Mouse (Mus musculus): ENCODE data around the gene Hoxa1. TPM values are rescaled to one million over a fixed set of nuclear protein-coding genes. Genes with fewer than 3 reads are reported as not detected.

The Hoxa1 gene
- polyA plus RNA-seq, 1 experiment = 2.4 TPM

DNA sequence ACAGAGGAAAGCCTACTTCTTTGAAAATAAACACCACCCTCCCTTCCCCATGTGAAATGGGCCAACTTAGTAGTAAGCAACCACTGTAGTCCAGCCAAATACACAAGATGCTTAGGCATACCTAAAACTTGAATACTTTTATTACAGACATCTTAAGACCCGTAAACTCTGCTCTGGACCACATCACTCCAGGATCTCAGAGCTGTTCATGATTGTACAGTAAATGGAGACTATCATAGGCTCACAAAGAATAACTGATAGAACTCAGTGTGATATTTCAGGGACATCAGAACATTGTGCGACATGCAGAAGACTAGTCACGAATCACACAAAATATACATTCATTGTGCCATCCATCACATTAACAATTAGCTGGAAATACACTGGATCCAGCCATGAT, 2.6 kb downstream of the Hoxa1 start:
- 0 out of 2 replicates have a peak, but pooled peaks cover under 1% of the 10 kb centered on the region for H3K4me1 ChIP-seq (ENCODE audit: control insufficient read depth, insufficient read depth, low read length)
- H3K27ac ChIP-seq (ENCODE audit: insufficient read depth, low read length) = no peak overlapping the region
- no peak for TF ChIP-seq CTCF (IDR thresholded peaks at IDR 0.05; ENCODE audit: borderline replicate concordance, insufficient read depth, low read length)
- TF ChIP-seq POLR2A (IDR thresholded peaks at IDR 0.05; ENCODE audit: low read depth, low read length) = no peak
- H3K4me3 ChIP-seq (ENCODE audit: insufficient read depth, low read length) = no peak overlapping the region

DNA sequence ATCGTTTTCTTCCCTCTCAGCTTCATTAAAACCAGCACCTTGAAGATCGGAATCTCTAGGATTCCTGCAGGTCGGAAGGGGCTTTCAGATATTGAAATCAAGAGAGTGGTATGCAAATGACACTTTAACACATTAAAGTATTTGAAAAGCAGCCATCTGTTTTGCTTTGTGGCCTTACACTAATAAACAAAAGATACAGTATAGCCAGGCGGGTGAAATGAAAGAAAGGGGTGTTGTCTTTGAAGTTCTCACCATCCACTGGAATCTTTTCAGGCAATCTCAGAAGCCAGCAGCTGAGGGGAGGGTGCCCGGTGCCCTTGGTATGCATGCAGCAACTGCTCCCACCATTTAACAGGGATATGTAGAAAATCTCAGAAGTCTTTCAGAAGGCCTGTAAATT, 4.1 kb downstream of the Hoxa1 start:
- no peak for TF ChIP-seq POLR2A (IDR thresholded peaks at IDR 0.05; ENCODE audit: low read depth, low read length)
- no peak for TF ChIP-seq CTCF (IDR thresholded peaks at IDR 0.05; ENCODE audit: borderline replicate concordance, insufficient read depth, low read length)
- H3K4me3 ChIP-seq (ENCODE audit: insufficient read depth, low read length) = no peak overlapping the region
- H3K4me1 ChIP-seq (ENCODE audit: control insufficient read depth, insufficient read depth, low read length) = 0 out of 2 replicates have a peak, but pooled peaks cover 4% of the 10 kb centered on the region
- H3K27ac ChIP-seq (ENCODE audit: insufficient read depth, low read length) = no peak overlapping the region

DNA sequence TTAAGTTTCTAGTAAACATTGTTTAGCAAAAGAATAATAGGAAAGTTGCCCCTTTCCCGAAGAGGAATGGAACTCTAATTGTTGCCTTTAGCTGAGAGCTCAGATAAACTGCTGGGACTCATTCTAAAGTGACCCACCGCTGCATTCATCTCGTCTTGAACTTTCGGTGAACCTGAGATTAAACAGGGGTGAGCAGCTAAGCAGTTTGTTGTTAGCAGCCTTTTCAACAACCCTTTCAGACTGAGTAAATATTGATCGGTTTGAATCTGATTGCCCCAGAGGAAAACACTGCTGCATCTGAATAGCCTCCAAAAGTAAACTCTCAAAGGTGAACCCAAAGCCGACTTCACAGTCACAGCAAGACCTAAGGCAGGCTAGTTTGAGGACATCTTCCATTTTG, 4.8 kb downstream of the Hoxa1 start:
- TF ChIP-seq CTCF (IDR thresholded peaks at IDR 0.05; ENCODE audit: borderline replicate concordance, insufficient read depth, low read length) = no peak
- TF ChIP-seq POLR2A (IDR thresholded peaks at IDR 0.05; ENCODE audit: low read depth, low read length) = no peak
- H3K4me3 ChIP-seq (ENCODE audit: insufficient read depth, low read length) = no peak overlapping the region
- no peak overlapping the region for H3K27ac ChIP-seq (ENCODE audit: insufficient read depth, low read length)
- H3K4me1 ChIP-seq (ENCODE audit: control insufficient read depth, insufficient read depth, low read length) = 0 out of 2 replicates have a peak, but pooled peaks cover 4% of the 10 kb centered on the region

DNA sequence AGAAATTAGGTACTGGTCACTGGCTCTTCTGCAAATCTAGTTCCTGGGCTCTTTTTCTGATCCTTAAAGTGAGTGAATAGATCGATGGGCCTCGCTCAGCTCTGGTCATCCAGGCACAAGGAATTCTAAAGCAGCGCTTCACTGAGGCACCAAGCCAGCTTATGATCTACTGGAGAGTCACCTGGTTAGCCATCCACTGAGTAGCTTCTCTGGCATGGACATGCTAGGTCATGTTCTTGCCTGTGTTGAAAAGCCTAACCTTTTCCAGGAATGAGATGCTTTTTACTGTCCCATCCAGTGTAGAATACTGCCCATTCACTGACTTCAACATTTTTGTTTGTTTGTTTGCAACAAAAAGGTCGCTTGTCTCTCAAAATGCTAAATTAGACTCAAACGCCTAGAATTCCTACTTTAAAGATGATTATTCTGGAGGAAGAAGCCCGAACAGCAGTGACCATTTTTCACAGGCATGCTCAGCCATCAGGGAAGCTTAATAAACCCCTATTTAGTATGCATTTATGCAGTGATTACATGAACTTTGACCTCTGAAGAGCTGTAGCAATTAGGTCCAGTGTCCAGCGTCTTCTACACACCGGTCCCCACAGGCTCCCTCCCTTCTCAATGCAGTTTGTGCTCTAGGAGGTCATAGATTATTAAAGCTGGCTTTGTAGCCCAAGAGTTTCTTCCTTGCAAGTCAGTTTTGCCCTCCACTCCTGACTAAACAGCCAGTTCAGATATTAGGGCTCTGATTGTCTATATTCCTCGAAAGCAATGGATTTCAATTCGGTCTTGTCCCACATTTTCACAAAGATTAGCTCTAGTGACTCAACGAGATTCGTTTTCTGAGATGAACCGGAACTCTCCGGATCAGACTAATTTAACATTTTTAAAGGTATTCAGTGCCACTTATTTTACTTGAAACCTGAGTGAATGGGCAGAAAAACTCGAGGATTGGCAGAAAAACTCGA, 5.6 kb downstream of the Hoxa1 start:
- no peak overlapping the region for H3K4me3 ChIP-seq (ENCODE audit: insufficient read depth, low read length)
- TF ChIP-seq CTCF (IDR thresholded peaks at IDR 0.05; ENCODE audit: borderline replicate concordance, insufficient read depth, low read length) (no peak), POLR2A (IDR thresholded peaks at IDR 0.05; ENCODE audit: low read depth, low read length) (no peak)
- 0 out of 2 replicates have a peak, but pooled peaks cover 4% of the 10 kb centered on the region for H3K4me1 ChIP-seq (ENCODE audit: control insufficient read depth, insufficient read depth, low read length)
- H3K27ac ChIP-seq (ENCODE audit: insufficient read depth, low read length) = no peak overlapping the region

DNA sequence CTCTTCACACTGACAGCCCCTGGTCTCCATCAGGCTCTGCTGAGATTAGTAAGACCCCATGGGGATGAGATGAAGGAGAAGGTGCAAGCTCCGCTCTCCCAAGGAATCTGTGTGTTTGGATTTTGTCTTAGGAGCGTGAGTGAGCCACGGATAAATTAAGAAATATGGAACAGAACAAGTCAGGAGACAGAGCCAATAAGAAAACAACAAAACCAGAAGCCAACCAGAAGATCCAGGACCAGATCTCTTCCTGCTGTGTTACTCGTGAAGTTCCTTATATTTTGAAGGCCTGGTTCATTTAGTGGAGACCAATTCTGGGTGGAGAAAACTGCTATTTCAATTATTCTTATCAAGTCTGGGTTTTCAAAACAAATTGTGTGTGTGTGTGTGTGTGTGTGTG, 6.5 kb downstream of the Hoxa1 start:
- Histone ChIP-seq H3K27ac (ENCODE audit: insufficient read depth, low read length) (no peak overlapping the region), H3K4me1 (ENCODE audit: control insufficient read depth, insufficient read depth, low read length) (0 out of 2 replicates have a peak, but pooled peaks cover 4% of the 10 kb centered on the region), H3K4me3 (ENCODE audit: insufficient read depth, low read length) (no peak overlapping the region)
- TF ChIP-seq POLR2A (IDR thresholded peaks at IDR 0.05; ENCODE audit: low read depth, low read length) (no peak), CTCF (IDR thresholded peaks at IDR 0.05; ENCODE audit: borderline replicate concordance, insufficient read depth, low read length) (no peak)

DNA sequence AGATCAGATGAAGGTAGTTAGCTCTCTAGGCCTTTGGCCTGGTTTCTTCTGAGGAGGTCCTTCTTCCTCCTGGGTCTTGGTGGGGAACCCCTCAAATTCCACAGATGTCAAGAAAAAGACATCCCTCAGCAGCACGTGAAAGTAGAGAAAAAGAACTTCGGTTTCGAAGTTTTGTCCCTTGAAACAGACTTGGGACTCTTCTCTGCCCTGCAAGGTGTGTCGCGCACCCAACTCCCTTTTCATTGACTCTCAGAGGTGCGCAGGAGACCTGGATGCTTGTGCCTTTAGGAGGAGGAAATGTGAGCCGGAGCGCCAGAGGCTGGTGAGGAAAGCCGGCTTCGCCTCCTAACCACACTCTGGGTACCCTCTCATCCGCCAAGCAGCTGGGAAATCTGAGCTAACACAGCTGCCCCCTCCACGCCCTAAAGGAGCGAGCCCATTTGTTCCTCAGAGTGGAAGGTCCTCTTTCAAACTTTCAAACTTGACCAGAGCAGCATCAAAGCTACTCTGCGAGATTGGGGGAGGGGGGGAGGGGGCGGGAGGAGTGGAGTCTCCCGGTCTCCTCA, 7.6 kb downstream of the Hoxa1 start:
- no peak overlapping the region for H3K27ac ChIP-seq (ENCODE audit: insufficient read depth, low read length)
- TF ChIP-seq POLR2A (IDR thresholded peaks at IDR 0.05; ENCODE audit: low read depth, low read length) (no peak), CTCF (IDR thresholded peaks at IDR 0.05; ENCODE audit: borderline replicate concordance, insufficient read depth, low read length) (no peak)
- no peak overlapping the region for H3K4me3 ChIP-seq (ENCODE audit: insufficient read depth, low read length)
- 0 out of 2 replicates have a peak, but pooled peaks cover 4% of the 10 kb centered on the region for H3K4me1 ChIP-seq (ENCODE audit: control insufficient read depth, insufficient read depth, low read length)

DNA sequence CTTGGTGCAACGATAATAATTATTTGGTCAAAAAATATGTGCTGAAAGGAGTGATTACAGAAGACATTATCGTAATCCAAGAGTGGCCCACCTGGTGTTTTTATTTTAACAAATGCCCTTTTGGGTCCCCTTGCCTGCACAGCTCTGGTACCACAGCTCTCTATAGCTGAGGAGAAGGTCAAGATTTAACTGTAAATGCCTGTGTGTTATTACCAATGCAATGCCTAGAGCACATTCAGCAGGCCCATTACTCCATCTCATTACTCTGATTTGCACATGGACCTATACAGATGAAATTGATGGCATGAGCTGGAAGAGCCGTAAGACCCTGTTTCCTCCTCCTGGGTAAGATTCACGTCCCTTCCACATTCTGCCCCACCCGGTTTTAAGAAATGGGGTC, 19.0 kb downstream of the Hoxa1 start:
- H3K27ac ChIP-seq (ENCODE audit: insufficient read depth, low read length) = no peak overlapping the region
- TF ChIP-seq POLR2A (IDR thresholded peaks at IDR 0.05; ENCODE audit: low read depth, low read length) (no peak), CTCF (IDR thresholded peaks at IDR 0.05; ENCODE audit: borderline replicate concordance, insufficient read depth, low read length) (no peak)
- no peak overlapping the region for H3K4me3 ChIP-seq (ENCODE audit: insufficient read depth, low read length)
- no peaks in the 10 kb centered on the region for H3K4me1 ChIP-seq (ENCODE audit: control insufficient read depth, insufficient read depth, low read length)

DNA sequence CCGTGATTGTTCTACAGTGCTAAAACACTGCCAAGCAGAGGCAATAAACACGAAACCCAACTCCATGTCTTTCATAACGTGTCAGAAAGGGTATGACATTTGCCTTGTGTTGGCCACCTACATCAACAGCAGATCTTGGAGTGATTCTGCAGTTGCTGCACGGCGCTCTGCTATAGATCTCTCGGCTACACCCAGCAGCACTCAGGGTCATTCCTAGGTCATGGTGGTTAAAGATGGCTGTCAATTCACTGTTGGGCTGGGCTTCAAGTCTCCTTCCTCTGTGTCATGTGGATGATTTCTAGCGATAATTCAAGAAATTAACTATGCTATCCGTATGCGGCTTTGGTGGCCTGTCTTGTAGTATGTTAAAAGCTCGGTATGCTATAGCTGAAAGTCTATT, 19.5 kb downstream of the Hoxa1 start:
- Histone ChIP-seq H3K4me3 (ENCODE audit: insufficient read depth, low read length) (no peak overlapping the region), H3K27ac (ENCODE audit: insufficient read depth, low read length) (no peak overlapping the region), H3K4me1 (ENCODE audit: control insufficient read depth, insufficient read depth, low read length) (no peaks in the 10 kb centered on the region)
- no peak for TF ChIP-seq POLR2A (IDR thresholded peaks at IDR 0.05; ENCODE audit: low read depth, low read length)
- TF ChIP-seq CTCF (IDR thresholded peaks at IDR 0.05; ENCODE audit: borderline replicate concordance, insufficient read depth, low read length) = no peak

DNA sequence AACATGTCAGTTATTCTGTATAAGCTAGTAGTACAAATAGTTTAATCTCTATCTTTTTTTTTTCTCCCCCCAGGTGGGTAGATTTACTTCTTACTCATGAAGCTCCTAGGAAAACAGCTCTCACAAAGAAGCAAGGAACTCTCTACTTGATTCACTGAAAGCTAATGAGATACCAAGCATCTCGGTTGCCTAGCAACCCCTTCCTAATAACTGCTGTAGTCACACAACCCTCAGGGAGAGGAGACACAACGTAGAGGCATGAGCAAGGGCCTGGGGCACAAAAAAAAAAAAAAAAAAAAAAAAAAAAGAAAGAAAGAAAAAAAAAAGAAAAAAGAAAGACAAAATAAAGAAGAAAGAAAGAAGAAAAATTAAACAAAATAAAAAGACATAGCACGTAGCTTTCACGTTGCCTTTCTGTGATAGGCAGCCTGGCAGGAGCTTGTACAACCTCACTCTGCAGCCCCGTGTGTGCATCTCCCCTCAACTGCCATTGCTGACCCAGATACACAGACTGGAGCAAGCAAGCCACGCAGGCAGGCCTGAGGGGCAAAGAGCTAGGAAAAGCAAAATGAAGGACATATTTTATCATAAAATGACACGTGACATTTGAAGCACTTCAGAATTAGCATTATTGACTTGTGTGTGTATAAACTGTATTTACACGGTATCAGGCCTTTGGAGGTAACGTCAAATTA, 20.1 kb downstream of the Hoxa1 start:
- H3K4me1 ChIP-seq (ENCODE audit: control insufficient read depth, insufficient read depth, low read length) = no peaks in the 10 kb centered on the region
- no peak for TF ChIP-seq CTCF (IDR thresholded peaks at IDR 0.05; ENCODE audit: borderline replicate concordance, insufficient read depth, low read length)
- no peak overlapping the region for H3K4me3 ChIP-seq (ENCODE audit: insufficient read depth, low read length)
- H3K27ac ChIP-seq (ENCODE audit: insufficient read depth, low read length) = no peak overlapping the region
